In the genomic region with DNA sequence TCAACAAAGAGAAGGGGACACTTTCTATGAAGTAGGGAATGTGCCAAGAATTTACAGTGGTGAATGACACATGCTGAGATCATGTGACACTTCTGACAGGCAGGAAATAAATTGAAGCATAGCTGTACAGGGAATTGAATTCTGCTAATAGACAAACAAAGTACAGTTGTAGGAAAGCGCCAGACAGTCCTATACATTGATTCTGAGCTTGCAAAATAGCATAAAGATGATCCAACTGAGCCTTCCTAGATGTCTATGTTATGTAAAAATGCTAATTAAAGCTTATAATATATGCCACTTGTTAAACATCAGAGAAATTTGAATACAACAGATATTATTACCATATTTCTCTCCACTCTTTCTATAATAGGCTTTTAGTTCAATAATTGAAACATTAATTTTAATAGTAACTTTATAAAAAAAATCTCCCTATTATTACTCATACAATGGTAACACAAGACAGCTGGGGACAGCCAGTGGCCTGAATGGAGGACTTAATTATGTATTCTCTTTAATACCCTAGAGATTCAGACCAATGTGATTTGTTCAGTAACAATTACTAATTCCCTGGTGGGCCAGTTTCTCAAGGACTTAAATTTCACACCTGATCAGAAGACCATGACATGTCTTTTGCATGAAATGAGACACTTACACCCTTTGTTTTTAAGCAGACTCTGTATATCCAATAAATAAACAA, we compare ENCODE assay signal across 24 mouse cellular contexts.
"Had no signal": no experiment of that assay in that cellular context is flagged by ENCODE, and none has a peak within 500 bp of the region (broad histone marks: within the 10 kb centered on the region; RNA-seq: fewer than 3 reads in every experiment).

No protein-coding gene starts in this region.

- H3K4me3 ChIP-seq: intestine, embryonic 15.5 days; kidney, embryonic 15.5 days; left cerebral cortex, adult 2 months; limb, embryonic 12.5 days; limb, embryonic 15.5 days; lung, embryonic 15.5 days; megakaryocyte, embryonic 14.5 days had no signal

- H3K27ac ChIP-seq: intestine, embryonic 15.5 days; kidney, embryonic 15.5 days; left cerebral cortex, adult 2 months; limb, embryonic 12.5 days; limb, embryonic 15.5 days; liver, embryonic 14.5 days; lung, embryonic 15.5 days; stomach, postnatal 0 days had no signal

- H3K36me3 ChIP-seq: intestine, embryonic 15.5 days; kidney, embryonic 15.5 days; limb, embryonic 12.5 days; limb, embryonic 15.5 days; lung, embryonic 15.5 days had no signal

- DNase-seq: kidney, adult 11 months; kidney, adult 8-10 months; kidney, postnatal 10 days; kidney, postnatal 36 days; layer of hippocampus, postnatal 36 days; lung, adult 18-20 months; lung, postnatal 10 days; lung, postnatal 36 days; right cerebral cortex, adult 18-20 months; right cerebral cortex, postnatal 14 days; right cerebral cortex, postnatal 4 days; thymus, adult 2 months; thymus, postnatal 14 days; thymus, postnatal 4 days had no signal

- ATAC-seq: intestine, embryonic 15.5 days had no signal

- H3K27me3 ChIP-seq: intestine, embryonic 15.5 days; kidney, embryonic 15.5 days; limb, embryonic 12.5 days; limb, embryonic 15.5 days; lung, embryonic 15.5 days; megakaryocyte, embryonic 14.5 days had no signal

- H3K4me2 ChIP-seq: intestine, embryonic 15.5 days; kidney, embryonic 15.5 days; limb, embryonic 12.5 days; limb, embryonic 15.5 days; liver, embryonic 11.5 days; lung, embryonic 15.5 days had no signal

- H3K4me1 ChIP-seq: intestine, embryonic 15.5 days; kidney, embryonic 15.5 days; limb, embryonic 12.5 days; limb, embryonic 15.5 days; lung, embryonic 15.5 days; megakaryocyte, embryonic 14.5 days had no signal

- H3K9me3 ChIP-seq: intestine, embryonic 15.5 days; kidney, embryonic 15.5 days; limb, embryonic 12.5 days; limb, embryonic 15.5 days; lung, embryonic 15.5 days; megakaryocyte, embryonic 14.5 days had no signal

- H3K9ac ChIP-seq: intestine, embryonic 15.5 days; kidney, embryonic 15.5 days; limb, embryonic 12.5 days; limb, embryonic 15.5 days; liver, embryonic 14.5 days; lung, embryonic 15.5 days had no signal
